Mouse (Mus musculus): ENCODE data around the gene Ptprg.

- no peak for TF ChIP-seq CTCF (IDR thresholded peaks at IDR 0.05; ENCODE audit: control insufficient read depth, insufficient read depth, insufficient replicate concordance, low read depth, low read length)
- no peak for TF ChIP-seq POLR2A (IDR thresholded peaks at IDR 0.05; ENCODE audit: control insufficient read depth, low read depth, low read length)
Measured at GRCm38 (mm10) chr14:11594336-11594735, 41.0 kb downstream of the Ptprg start.
